Mouse (Mus musculus) E14TG2a.4 (cell line): ENCODE data around the gene Gp9.

ENCODE experiments used
- H3K27me3 ChIP-seq: 2 replicates; pipeline ENCODE4 v1.6.1; 2014; ENCODE audit warnings: low read length, control low read depth; ENCODE audit not compliant: insufficient read depth
- H3K36me3 ChIP-seq: 2 replicates; pipeline ENCODE4 v1.6.1; 2014; ENCODE audit warnings: low read length, control low read depth; ENCODE audit not compliant: insufficient read depth
- H3K4me1 ChIP-seq: replicated peaks from 2 replicates; pipeline ENCODE4 v1.6.1; 2014; ENCODE audit warnings: low read depth, low read length, control low read depth
- H3K4me3 ChIP-seq: replicated peaks from 2 replicates; pipeline ENCODE4 v1.5.1; 2014; ENCODE audit warnings: mild to moderate bottlenecking, low read length
- H3K9me3 ChIP-seq: 2 replicates; pipeline ENCODE4 v1.6.1; 2014; ENCODE audit warnings: low read length, control low read depth
- CTCF ChIP-seq: conservative IDR thresholded peaks from 2 replicates; pipeline ENCODE4 v1.5.1; 2014; ENCODE audit warnings: low read length
- NANOG ChIP-seq: IDR thresholded peaks from 2 replicates; pipeline ENCODE4 v1.6.1; 2014; ENCODE audit warnings: borderline replicate concordance, low read length, mixed read lengths
- POU5F1 ChIP-seq: IDR thresholded peaks from 2 replicates; pipeline ENCODE4 v1.6.1; 2014; ENCODE audit warnings: low read length, borderline replicate concordance

Gp9 gene

GRCm38 (mm10) chr6:87807735-87808440, 30.0 kb downstream of the Gp9 start:
- no peak for TF ChIP-seq POU5F1
- TF ChIP-seq NANOG = no peak
- TF ChIP-seq CTCF = no peak

GRCm38 (mm10) chr6:87808521-87808920, 30.6 kb downstream of the Gp9 start:
- TF ChIP-seq CTCF (no peak), POU5F1 (no peak), NANOG (no peak)
- peaks cover 8% of the 10 kb centered on the region for H3K36me3 ChIP-seq

More at GRCm38 (mm10) chr6:87807735-87808440, 30.0 kb downstream of the Gp9 start:
- Histone ChIP-seq H3K4me1 (peaks cover 21% of the 10 kb centered on the region), H3K36me3 (0 out of 2 replicates have a peak, but pooled peaks cover 3% of the 10 kb centered on the region), H3K27me3 (peaks cover 19% of the 10 kb centered on the region), H3K9me3 (no peaks in the 10 kb centered on the region), H3K4me3 (no peak overlapping the region)

GRCm38 (mm10) chr6:87809144-87809543, 31.3 kb downstream of the Gp9 start:
- Histone ChIP-seq H3K36me3 (peaks cover 13% of the 10 kb centered on the region), H3K9me3 (no peaks in the 10 kb centered on the region), H3K4me1 (peaks cover 25% of the 10 kb centered on the region), H3K27me3 (peaks cover 23% of the 10 kb centered on the region), H3K4me3 (no peak overlapping the region)
- no peak for TF ChIP-seq POU5F1
- TF ChIP-seq NANOG = no peak
- no peak for TF ChIP-seq CTCF

More at GRCm38 (mm10) chr6:87808521-87808920, 30.6 kb downstream of the Gp9 start:
- Histone ChIP-seq H3K4me3 (no peak overlapping the region), H3K27me3 (peaks cover 23% of the 10 kb centered on the region), H3K4me1 (peaks cover 25% of the 10 kb centered on the region), H3K9me3 (no peaks in the 10 kb centered on the region)

GRCm38 (mm10) chr6:87809651-87810161, 31.8 kb downstream of the Gp9 start:
- Histone ChIP-seq H3K4me1 (peaks cover 25% of the 10 kb centered on the region), H3K4me3 (no peak overlapping the region), H3K36me3 (peaks cover 18% of the 10 kb centered on the region), H3K9me3 (no peaks in the 10 kb centered on the region), H3K27me3 (peaks cover 23% of the 10 kb centered on the region)
- TF ChIP-seq NANOG (no peak), POU5F1 (no peak), CTCF (no peak)

- no peaks in the 10 kb centered on the region for H3K9me3 ChIP-seq
- TF ChIP-seq POU5F1 = no peak
- TF ChIP-seq NANOG = no peak
- TF ChIP-seq CTCF = no peak
- H3K4me3 ChIP-seq = peak overlapping the region; percentile 90
- peaks cover 25% of the 10 kb centered on the region for H3K4me1 ChIP-seq
- H3K27me3 ChIP-seq = peaks cover 23% of the 10 kb centered on the region
- peaks cover 24% of the 10 kb centered on the region for H3K36me3 ChIP-seq
Observed at GRCm38 (mm10) chr6:87810311-87810710, 32.4 kb downstream of the Gp9 start.

- Histone ChIP-seq H3K36me3 (peaks cover 30% of the 10 kb centered on the region), H3K4me3 (peak overlapping the region; percentile 90), H3K4me1 (peaks cover 25% of the 10 kb centered on the region), H3K9me3 (no peaks in the 10 kb centered on the region), H3K27me3 (peaks cover 23% of the 10 kb centered on the region)
- TF ChIP-seq NANOG (no peak), POU5F1 (no peak), CTCF (no peak)
Observed at GRCm38 (mm10) chr6:87810713-87811669, 33.1 kb downstream of the Gp9 start.

- Histone ChIP-seq H3K9me3 (no peaks in the 10 kb centered on the region), H3K4me1 (peaks cover 25% of the 10 kb centered on the region), H3K27me3 (peaks cover 23% of the 10 kb centered on the region), H3K4me3 (peak within 1 kb of the TSS; percentile 90), H3K36me3 (peaks cover 39% of the 10 kb centered on the region)
- no peak for TF ChIP-seq NANOG
- no peak for TF ChIP-seq CTCF
- TF ChIP-seq POU5F1 = no peak
Observed at GRCm38 (mm10) chr6:87811675-87812338, 33.9 kb downstream of the Gp9 start, which contains the start of gene Rab43. TSS of gene Rab43 (minus strand) at chr6:87812164.
